Mouse (Mus musculus): Measurements from ENCODE around the gene Spef1. TPM values are rescaled to one million over a fixed set of nuclear protein-coding genes. Genes with fewer than 3 reads are reported as not detected.

Spef1 gene
- total and polyA plus RNA-seq, 3 experiments: 0.34 to 1.2 (median 1.0) TPM

- DNase-seq (ENCODE audit: extremely low read depth): no peak
- H3K4me2 ChIP-seq (ENCODE audit: insufficient read depth, low read depth, poor library complexity, severe bottlenecking): no peak overlapping the region
- peaks cover 3% of the 10 kb centered on the region for H3K9me3 ChIP-seq (replicated peaks; ENCODE audit: low read length)
- H3K4me3 ChIP-seq (replicated peaks in 1 of 3; ENCODE audit: low read depth in 2 of 3, low read length in 2 of 3, poor library complexity in 1 of 3): no peak overlapping the region
- TF ChIP-seq ETS1 (conservative IDR thresholded peaks at IDR 0.05; ENCODE audit: low read depth, low read length): no peak
- no peak for TF ChIP-seq ZMIZ1 (IDR thresholded peaks at IDR 0.05; ENCODE audit: low read depth, low read length)
- TF ChIP-seq USF2 (conservative IDR thresholded peaks at IDR 0.05; ENCODE audit: low read depth, low read length): no peak
- TF ChIP-seq MAZ (IDR thresholded peaks at IDR 0.05; ENCODE audit: low read depth, low read length): no peak
- no peak for TF ChIP-seq HCFC1 (IDR thresholded peaks at IDR 0.05; ENCODE audit: low read depth, low read length)
- no peak for TF ChIP-seq RCOR1 (conservative IDR thresholded peaks at IDR 0.05; ENCODE audit: low read depth, low read length)
- no peak for TF ChIP-seq ELF1 (IDR thresholded peaks at IDR 0.05; ENCODE audit: low read depth, low read length)
- TF ChIP-seq TBP (conservative IDR thresholded peaks at IDR 0.05; ENCODE audit: low read depth, low read length): no peak
- TF ChIP-seq E2F4 (IDR thresholded peaks at IDR 0.05; ENCODE audit: insufficient replicate concordance, low read depth, low read length): no peak
- no peak for TF ChIP-seq CTCF (conservative IDR thresholded peaks at IDR 0.05 in 1 of 2, IDR thresholded peaks at IDR 0.05 in 1 of 2; ENCODE audit: low read depth in 2 of 2, low read length in 2 of 2)
- TF ChIP-seq USF1 (IDR thresholded peaks at IDR 0.05; ENCODE audit: low read depth, low read length): no peak
- no peak for TF ChIP-seq TCF12 (IDR thresholded peaks at IDR 0.05; ENCODE audit: low read depth, low read length)
- TF ChIP-seq SIN3A (IDR thresholded peaks at IDR 0.05; ENCODE audit: low read length): no peak
- TF ChIP-seq SMC3 (IDR thresholded peaks at IDR 0.05; ENCODE audit: low read depth, low read length): no peak
- no peaks in the 10 kb centered on the region for H3K27me3 ChIP-seq (replicated peaks)
- in situ Hi-C loops (cut with MboI; ENCODE audit: low pct_ligation_motif_present, low pct_unique_long_range_greater_than_20kb, low sequenced_read_pairs) (no loop called here), dilution Hi-C loops (cut with MboI; ENCODE audit: extremely low pct_ligation_motif_present, extremely low pct_unique_long_range_greater_than_20kb, low sequenced_read_pairs) (no loop called here)
- H3K36me3 ChIP-seq (replicated peaks in 1 of 2; ENCODE audit: control insufficient read depth in 1 of 2, insufficient read depth in 1 of 2, low read length in 1 of 2): peaks cover 0 to 4% of the 10 kb centered on the region in 2 experiments
- H3K9ac ChIP-seq (ENCODE audit: insufficient read depth, low read depth): no peak overlapping the region
- peaks cover 2 to 11% of the 10 kb centered on the region in 2 experiments; a peak in 1 of 4 replicates for H3K4me1 ChIP-seq (ENCODE audit: control insufficient read depth in 1 of 2, insufficient read depth in 2 of 2)
- H3K79me2 ChIP-seq (replicated peaks; ENCODE audit: control insufficient read depth, extremely low read depth, insufficient read depth, poor library complexity, severe bottlenecking): no peaks in the 10 kb centered on the region
- no peak overlapping the region for H3K27ac ChIP-seq (ENCODE audit: insufficient read depth, low read depth)
These were observed 16.1 kb downstream of the Spef1 start for GRCm38 (mm10) chr2:131170936-131171335.

- peaks cover 0 to 4% of the 10 kb centered on the region in 2 experiments for H3K36me3 ChIP-seq (replicated peaks in 1 of 2; ENCODE audit: control insufficient read depth in 1 of 2, insufficient read depth in 1 of 2, low read length in 1 of 2)
- TF ChIP-seq SIN3A (IDR thresholded peaks at IDR 0.05; ENCODE audit: low read length) (no peak), NELFE (IDR thresholded peaks at IDR 0.05; ENCODE audit: low read depth, low read length) (no peak), UBTF (IDR thresholded peaks at IDR 0.05; ENCODE audit: low read depth, low read length) (no peak)
- peaks cover 0 to 7% of the 10 kb centered on the region in 2 experiments; a peak in 1 of 4 replicates for H3K4me1 ChIP-seq (ENCODE audit: control insufficient read depth in 1 of 2, insufficient read depth in 2 of 2)
- no peaks in the 10 kb centered on the region for H3K27me3 ChIP-seq (replicated peaks)
- no peak for DNase-seq (ENCODE audit: extremely low read depth)
- no peak overlapping the region for H3K4me2 ChIP-seq (ENCODE audit: insufficient read depth, low read depth, poor library complexity, severe bottlenecking)
- H3K27ac ChIP-seq (ENCODE audit: insufficient read depth, low read depth): no peak overlapping the region
- in situ Hi-C loops (cut with MboI; ENCODE audit: low pct_ligation_motif_present, low pct_unique_long_range_greater_than_20kb, low sequenced_read_pairs): no loop called here
- peaks cover 13% of the 10 kb centered on the region for H3K9me3 ChIP-seq (replicated peaks; ENCODE audit: low read length)
- H3K9ac ChIP-seq (ENCODE audit: insufficient read depth, low read depth): no peak overlapping the region
- dilution Hi-C loops (cut with MboI; ENCODE audit: extremely low pct_ligation_motif_present, extremely low pct_unique_long_range_greater_than_20kb, low sequenced_read_pairs): no loop called here
- no peaks in the 10 kb centered on the region for H3K79me2 ChIP-seq (replicated peaks; ENCODE audit: control insufficient read depth, extremely low read depth, insufficient read depth, poor library complexity, severe bottlenecking)
- no peak overlapping the region for H3K4me3 ChIP-seq (replicated peaks in 1 of 3; ENCODE audit: low read depth in 2 of 3, low read length in 2 of 3, poor library complexity in 1 of 3)
These were observed 18.2 kb downstream of the Spef1 start for GRCm38 (mm10) chr2:131168914-131169313.
